Mouse (Mus musculus) spleen, adult 2 months (tissue): ENCODE data around the gene M1ap.

ENCODE experiments used
- CTCF ChIP-seq: fragments of 200-500 bp; IDR thresholded peaks from 2 replicates; pipeline ENCODE4 v1.5.1; 2011; ENCODE audit warnings: mild to moderate bottlenecking, inconsistent platforms; ENCODE audit not compliant: insufficient read depth, insufficient read length, insufficient replicate concordance; ENCODE audit errors: extremely low read depth
- POLR2A ChIP-seq: fragments of 200-500 bp; IDR thresholded peaks from 2 replicates; pipeline ENCODE4 v1.6.1; 2011; ENCODE audit warnings: low read depth, low read length, inconsistent platforms

GRCm38 (mm10) chr6:83003082-83003481 lies 56.4 kb downstream of the M1ap start:
- TF ChIP-seq CTCF (no peak), POLR2A (no peak)
